Mouse (Mus musculus) T-helper 1 cell (primary cell): ENCODE data around the gene Catsperz.

ENCODE experiments used
- in situ Hi-C: fragments of 300-600 bp; cut with MboI, MseI; formaldehyde crosslinking; loops from one replicate; pipeline ENCODE4 v1.15.1; 2025; ENCODE audit warnings: high pct_unique_total_duplicates

Gene Catsperz

GRCm38 (mm10) chr19:6947742-6948141 is 22.6 kb upstream of the Catsperz start:
- in situ Hi-C loops: no loop called here

- in situ Hi-C loops: no loop called here
Observed at GRCm38 (mm10) chr19:6943709-6944108, 18.5 kb upstream of the Catsperz start.

- in situ Hi-C loops: no loop called here
Observed at GRCm38 (mm10) chr19:6942764-6943163, 17.6 kb upstream of the Catsperz start.

GRCm38 (mm10) chr19:6942249-6942691 is 17.1 kb upstream of the Catsperz start, which contains the start of gene Gpr137:
TSS of gene Gpr137 (minus strand) at chr19:6942480.
- in situ Hi-C loops: no loop called here

- in situ Hi-C loops: no loop called here
Observed at GRCm38 (mm10) chr19:6941372-6942248, 16.4 kb upstream of the Catsperz start, which contains the start of gene Bad. TSS of gene Bad (plus strand) at chr19:6941861.

- in situ Hi-C loops: no loop called here
Observed at GRCm38 (mm10) chr19:6940396-6941351, 15.5 kb upstream of the Catsperz start.

DNA sequence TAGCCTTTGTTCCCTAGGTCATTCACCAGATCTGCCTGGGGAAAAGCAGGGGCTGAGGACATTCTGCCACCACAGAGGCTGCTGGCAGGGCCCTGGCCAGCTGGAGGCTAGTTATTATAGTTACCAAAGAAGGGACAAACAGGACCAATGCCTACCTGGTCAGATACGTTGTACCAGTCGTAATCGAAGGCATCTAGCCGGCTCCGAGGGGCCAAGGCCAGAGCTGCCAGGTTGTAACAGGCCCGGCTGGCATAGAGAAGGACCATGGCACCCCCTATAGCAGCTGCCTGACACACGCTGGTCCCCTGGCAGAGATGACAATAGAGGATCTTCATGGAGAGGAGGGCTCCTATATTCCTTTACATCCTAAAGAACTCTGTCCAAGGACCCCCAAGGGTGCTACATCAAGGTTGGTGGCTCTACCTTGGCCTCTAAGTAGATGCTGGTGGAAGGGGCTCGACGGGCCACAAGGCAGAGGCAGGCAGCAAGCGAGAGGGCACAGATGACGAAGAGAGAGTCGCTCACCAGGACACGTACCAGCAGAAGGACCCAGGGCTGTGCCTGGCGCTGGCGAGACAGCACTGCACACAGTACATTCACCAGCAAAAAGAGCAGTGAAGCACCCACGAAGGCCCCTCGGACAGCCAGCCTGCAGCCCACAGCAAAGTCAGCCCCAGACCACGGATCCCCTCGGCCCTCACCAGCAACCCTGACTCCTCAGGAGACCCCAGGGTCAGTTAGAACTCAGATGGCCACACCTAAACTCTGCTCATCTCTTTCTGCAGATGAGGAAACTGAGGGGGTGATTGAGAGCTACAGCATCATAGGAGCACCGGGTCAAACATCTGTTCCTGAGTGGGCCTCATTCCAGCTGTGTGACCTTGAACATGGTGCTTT is 14.2 kb upstream of the Catsperz start:
- in situ Hi-C loops: loop anchor here (10.0 kb wide), 1 partner anchor 285 kb away; no protein-coding TSS in a partner anchor

DNA sequence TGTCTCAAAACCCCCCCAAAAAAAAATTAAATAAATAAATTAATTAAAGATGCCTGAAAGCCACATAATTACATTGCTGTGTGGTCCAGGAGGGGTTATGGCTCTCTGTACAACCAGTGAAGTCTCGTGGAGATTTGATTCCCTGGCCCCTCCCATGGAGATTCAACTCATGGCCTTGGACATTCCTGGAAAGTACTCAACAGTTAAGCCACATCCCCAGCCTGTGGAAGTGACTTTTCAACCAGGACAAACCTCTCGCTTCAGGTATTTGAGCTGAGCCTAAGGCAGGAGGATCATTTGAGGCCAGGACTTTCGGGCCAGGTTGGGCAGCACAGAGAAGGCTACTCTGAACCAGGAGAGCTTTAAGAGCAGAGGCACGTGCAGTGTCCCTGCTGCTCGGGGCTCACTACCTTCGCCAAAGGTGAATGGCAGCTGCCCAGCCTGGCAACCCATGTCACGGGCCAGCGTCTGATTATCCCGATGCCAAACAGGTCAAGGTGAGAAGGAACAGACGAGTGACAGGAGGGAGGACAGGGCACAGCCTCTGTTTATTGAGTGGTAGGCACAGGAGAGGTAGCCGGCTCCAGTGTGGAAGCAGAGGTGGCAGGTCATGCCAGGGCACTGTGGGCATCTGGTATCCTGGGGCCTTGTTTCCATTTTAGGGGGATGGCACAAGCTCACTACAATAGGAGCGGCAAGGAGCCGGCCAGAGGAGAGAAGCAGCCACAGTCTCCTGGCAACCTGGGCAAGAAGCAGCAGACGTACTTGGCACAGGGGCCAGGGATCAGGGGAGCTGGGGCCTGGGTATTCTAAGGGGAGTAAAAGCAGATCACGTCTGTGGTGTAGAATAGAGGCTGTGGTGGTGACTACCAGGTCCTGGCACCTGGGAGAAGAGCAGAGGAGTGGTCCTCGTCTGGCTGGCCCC is 12.6 kb upstream of the Catsperz start:
- in situ Hi-C loops: loop anchor here (10.0 kb wide), 1 partner anchor 283 kb away; no protein-coding TSS in a partner anchor

GRCm38 (mm10) chr19:6936299-6936698 is 11.1 kb upstream of the Catsperz start:
- in situ Hi-C loops: loop anchor here (10.0 kb wide), 1 partner anchor 281 kb away; no protein-coding TSS in a partner anchor

GRCm38 (mm10) chr19:6934195-6934977 is 9.2 kb upstream of the Catsperz start, which contains the start of gene Kcnk4:
TSS of gene Kcnk4 (minus strand) at chr19:6934515.
- in situ Hi-C loops: loop anchor here (10.0 kb wide), 1 partner anchor 280 kb away; no protein-coding TSS in a partner anchor

DNA sequence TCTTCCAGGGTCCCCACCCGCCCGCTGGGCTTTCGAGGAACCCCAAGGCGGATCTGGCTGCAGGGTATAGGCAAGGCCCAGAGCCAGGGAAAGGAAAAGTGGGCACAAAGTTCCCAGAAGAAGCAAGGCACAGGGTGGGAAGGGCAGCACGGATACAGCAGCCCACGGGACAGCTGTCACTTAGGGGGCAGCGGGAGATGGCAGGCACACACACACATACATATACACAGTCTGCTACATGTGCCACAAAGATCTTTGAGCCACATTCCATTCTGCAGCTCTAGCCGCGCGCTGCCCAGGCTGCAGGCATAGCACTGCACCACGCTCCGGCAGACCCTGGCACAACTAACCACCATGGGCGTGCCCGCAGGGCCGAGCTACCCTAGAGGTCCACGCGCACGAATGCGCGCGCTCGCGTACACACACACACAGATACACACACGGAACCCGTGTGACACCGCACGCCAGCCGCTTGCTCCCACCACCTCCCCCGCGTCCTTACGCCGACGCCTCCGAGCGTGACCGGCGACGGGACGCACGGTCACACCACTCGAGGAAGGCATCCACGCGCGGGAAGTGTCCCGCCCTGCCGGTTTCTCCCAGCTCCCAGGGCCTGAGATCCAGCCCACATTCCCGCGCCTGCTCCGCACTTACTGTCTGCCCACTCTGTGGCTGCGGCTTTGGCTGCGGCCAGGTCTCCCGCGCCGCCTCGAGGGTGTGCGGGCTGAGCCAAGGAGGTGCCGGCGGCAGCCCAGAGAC is 8.4 kb upstream of the Catsperz start:
- in situ Hi-C loops: loop anchor here (10.0 kb wide), 1 partner anchor 279 kb away; no protein-coding TSS in a partner anchor

- in situ Hi-C loops: loop anchor here (10.0 kb wide), 1 partner anchor 278 kb away; no protein-coding TSS in a partner anchor
Observed at GRCm38 (mm10) chr19:6933102-6933435, 7.9 kb upstream of the Catsperz start.

GRCm38 (mm10) chr19:6932018-6932417 is 6.8 kb upstream of the Catsperz start:
- in situ Hi-C loops: loop anchor here (10.0 kb wide), 1 partner anchor 277 kb away; no protein-coding TSS in a partner anchor

- in situ Hi-C loops: loop anchor here (10.0 kb wide), 1 partner anchor 276 kb away; no protein-coding TSS in a partner anchor
Observed at GRCm38 (mm10) chr19:6931002-6931401, 5.8 kb upstream of the Catsperz start.

DNA sequence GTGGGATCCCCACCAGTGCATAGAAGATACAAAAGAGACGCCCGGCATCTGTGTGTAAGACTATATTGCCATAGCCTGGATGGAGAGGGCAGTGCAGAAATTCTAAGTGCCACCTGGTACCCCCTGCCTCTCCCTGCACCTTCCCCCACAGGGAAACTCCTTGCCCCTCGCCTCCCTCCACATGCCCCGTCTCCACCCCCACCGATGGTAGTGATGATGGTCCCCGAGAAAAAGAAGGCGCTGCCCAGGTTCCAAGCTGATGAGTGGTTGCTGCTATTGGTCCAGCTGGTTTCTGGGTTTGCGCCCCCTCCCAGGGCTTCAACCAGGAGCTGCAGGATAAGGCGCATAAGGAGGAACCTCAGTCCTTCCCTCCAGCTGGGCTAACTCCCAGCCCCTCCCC is 2.9 kb upstream of the Catsperz start:
- in situ Hi-C loops: loop anchor here (10.0 kb wide), 1 partner anchor 1233 kb away; no protein-coding TSS in a partner anchor

DNA sequence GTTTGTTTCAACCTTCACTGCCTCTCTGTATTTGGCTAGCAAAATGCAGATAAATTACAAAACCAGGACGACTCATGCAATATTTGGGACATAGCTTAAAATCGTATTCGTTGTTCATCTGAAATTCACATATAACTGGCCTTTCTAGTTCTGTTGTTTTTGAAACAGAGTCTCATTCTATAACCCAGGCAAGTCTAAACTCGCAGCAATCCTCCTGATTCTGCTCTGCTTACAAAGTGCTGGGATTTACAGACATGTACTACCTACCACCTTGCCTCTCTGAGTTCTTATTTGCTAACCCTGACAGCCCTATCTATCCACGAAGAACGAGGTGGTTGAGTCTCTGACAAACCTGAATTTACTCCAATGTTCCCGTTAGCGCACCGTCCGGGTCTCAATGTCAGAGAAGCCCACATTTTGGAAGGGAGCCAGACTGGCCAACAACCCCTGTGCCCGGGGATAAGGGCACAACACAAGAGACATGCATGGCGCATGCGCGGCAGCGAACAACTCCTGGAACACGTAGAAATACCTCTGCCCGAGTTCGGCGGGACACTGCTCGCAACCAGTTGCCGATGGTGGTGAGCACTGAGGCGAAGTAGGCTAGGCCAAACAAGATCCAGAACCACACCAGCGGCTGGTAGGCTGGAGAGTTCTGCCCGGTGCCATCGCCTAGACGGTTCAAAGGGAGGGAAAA is 1.5 kb upstream of the Catsperz start:
- in situ Hi-C loops: loop anchor here (10.0 kb wide), 1 partner anchor 1232 kb away; no protein-coding TSS in a partner anchor
